Mouse (Mus musculus) cerebellum, adult 8-10 months (tissue): ENCODE data around the gene Spag17.
A peak's percentile ranks its signal among the peaks of the same experiment; 100 is the strongest.
"Not testable (repeated sequence)": the region's sequence is repeated elsewhere in the genome, so short reads cannot be mapped to it uniquely, and the experiment has no call there.

Experiments used
- DNase-seq: peaks from one replicate; pipeline ENCODE4 v3.0.0; 2022

Spag17 gene

DNA sequence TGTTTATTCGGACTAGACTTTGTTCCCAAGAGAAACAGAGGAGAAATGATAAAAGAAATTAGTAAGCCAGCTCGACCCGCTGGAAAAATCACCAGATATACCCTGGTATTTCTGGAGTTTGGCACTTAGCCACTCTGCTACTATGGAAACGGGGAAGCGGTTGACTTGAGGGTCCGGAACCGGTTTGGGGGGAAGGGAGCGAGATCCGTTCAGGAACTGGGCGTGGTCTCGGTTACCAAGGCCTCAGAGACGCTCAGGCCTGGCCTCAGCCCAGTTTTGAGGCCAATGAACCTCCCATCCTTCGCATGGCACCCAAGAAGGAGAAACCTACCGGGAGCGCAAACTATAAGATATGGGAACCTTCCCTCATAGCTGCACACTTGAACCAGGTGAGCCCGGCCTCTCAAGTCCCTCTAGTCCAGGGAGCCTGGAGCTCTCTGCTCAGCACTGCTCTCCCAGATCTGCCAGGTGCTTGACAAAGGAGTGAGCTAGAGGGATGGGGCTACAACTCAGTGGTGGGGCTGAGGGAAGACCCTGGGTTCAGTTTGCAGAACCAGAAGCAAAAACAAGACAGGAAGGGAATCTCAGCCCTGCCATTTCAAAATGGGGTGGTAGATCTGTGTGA lies at the start of gene Spag17:
Gene Spag17, plus strand, starts transcription at position 220 of the 625 bp plus-strand sequence.
- DNase-seq: no peak

DNA sequence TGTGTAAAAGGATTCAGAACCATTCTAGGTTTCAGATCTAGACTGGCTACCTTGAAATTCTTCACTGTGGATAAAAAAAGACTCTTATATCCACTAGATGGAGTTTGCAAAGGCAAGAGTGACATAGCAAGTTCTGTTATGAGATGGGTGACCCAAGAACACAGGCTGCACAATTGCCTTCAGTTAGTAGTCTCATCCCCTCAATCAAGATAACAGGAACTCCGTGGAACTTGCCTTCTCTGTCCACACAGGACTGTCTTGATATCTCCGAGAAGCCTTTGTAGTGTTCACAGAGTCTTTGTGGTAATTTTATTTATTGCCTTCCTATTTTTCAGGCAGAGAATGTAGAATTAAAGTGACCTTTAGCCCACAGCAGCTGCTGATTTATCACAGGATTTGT lies 42.9 kb upstream of the Spag17 start:
- DNase-seq: no peak

GRCm38 (mm10) chr3:99842808-99843207 lies 42.4 kb upstream of the Spag17 start:
- DNase-seq: no peak

DNA sequence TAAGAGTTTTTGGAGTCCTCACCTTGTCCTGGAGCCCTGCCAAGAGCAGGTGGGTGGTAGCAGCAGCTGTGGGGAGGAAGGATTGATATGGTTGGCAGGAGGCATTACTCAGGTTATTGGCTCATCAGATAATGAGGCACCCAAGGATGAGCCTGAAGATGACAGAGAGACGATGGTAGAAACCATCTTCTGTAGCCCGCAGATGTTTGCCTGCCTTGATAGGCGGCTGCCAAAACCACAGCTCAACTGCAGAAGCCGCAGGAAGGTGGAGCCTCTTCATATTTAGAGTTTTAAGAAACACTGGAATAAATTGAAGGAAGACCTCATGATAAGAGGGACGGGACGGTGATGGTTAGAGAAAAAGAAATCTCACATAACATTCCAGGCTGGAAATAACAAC lies 42.0 kb upstream of the Spag17 start:
- DNase-seq: no peak

- no peak for DNase-seq
Measured at GRCm38 (mm10) chr3:99850926-99851325, 34.3 kb upstream of the Spag17 start.

GRCm38 (mm10) chr3:99854595-99854994 lies 30.6 kb upstream of the Spag17 start:
- DNase-seq: no peak

- no peak for DNase-seq
Measured at GRCm38 (mm10) chr3:99858922-99859321, 26.3 kb upstream of the Spag17 start.

DNA sequence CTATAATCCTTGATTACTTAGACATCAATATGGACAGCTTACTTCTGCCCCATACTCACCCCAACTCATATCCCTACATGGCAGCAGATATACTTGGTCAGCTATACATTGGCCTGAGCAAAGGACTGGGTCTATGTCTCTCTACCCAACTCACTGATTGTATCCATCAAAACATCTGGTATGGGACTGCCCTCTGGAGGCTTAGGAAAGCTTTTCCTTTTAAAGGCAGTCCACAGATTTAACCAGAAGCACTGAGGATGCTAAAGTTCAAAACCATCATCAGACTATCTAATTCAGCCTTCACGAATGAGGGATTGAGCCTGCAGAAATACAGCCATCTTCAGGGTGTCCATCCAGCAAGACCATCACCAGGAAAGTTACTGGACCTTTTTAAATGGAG lies 20.5 kb upstream of the Spag17 start:
- no peak for DNase-seq

DNA sequence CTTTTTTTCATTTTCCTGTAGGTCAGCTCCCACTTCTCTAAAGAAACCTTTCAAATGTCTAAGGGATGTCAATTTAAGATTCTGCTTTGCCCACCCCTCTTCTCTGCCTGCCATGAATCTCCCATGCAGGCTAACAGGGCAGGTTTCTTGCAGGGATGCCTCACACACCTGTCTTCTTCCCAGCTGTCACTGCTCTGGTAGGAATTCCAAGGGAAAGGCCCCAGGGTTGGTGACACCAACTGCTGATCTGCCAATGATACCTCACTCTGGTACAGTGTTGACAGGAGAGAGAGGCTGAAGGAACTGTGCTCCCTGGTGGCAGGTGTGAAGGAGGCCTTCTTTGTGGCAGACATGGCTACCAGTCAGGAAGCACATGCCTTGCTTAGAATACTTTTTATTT lies 10.1 kb upstream of the Spag17 start:
- DNase-seq: no peak

DNA sequence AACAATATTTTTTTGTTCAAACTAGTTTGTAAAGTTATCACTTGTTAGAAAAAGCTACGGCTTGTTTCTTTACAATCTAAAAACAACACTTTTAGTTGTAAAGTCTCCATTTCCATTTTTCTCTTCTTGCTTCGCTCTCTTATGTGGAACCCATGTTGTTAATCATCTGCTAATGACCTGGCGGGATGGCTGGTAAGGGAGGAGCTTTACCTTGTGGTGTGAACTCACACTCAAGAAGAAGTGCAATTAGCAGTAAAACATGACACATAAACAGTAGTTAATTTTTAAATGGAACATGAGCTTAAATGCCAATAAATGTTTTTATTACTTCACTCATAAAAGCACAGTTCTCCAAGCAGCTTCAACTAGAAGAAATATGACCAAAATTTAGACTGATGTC lies 3.7 kb upstream of the Spag17 start:
- no peak for DNase-seq

- no peak for DNase-seq
Measured at GRCm38 (mm10) chr3:99883988-99884564, 1.1 kb upstream of the Spag17 start.

- DNase-seq: not testable (repeated sequence)
Measured at GRCm38 (mm10) chr3:99894741-99895140, 9.5 kb downstream of the Spag17 start.

DNA sequence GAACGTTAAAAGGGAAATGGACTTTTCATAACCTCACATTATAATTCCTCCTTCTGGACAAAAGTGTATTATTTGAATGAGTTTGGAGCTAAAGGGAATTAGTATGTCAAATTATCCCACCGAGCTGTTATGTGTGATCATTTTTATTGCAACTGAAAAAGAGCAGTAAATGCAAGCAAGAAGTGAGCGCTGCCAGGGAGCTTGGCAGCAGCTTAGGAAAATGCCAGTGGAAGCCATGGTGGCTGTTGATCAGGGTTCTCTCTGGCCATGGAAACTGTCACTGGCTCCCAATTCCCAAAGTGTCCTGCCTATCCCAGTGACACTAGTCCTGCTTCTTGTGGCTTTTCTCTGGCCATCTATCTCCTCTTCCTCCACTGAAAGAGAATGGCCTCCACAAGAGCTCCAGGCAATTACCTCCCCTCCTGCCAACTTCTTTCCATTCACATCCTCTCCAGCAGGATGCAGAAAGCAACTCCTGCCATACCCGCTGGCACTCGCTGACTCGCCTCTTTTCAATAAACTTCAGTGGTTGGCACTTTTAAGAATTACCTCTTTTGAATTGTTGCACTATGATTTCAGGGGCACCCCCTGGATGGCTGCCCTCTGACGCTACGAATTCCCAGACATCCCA lies 28.7 kb downstream of the Spag17 start:
- DNase-seq: no peak

DNA sequence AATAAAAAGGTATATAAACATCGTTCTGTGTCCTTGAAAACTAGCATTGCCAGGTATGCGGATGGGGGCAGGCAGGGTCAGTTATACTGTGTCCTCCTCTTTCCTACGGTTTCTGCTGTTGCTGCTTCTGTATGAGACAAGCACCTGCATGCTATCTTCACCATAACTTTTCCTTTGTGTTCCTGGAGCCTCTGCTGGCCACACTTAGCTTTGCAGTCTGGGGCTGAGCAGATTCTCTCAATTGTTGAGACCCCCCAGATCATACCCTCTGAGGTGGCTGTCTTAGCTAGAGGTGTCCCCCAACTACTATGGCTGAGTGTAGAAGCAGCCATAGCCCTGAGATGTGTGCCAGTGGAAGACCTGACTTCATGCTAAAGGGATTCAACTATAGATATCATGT lies 37.7 kb downstream of the Spag17 start:
- DNase-seq: no peak

GRCm38 (mm10) chr3:99930920-99931620 lies 45.9 kb downstream of the Spag17 start:
- DNase-seq: no peak

DNA sequence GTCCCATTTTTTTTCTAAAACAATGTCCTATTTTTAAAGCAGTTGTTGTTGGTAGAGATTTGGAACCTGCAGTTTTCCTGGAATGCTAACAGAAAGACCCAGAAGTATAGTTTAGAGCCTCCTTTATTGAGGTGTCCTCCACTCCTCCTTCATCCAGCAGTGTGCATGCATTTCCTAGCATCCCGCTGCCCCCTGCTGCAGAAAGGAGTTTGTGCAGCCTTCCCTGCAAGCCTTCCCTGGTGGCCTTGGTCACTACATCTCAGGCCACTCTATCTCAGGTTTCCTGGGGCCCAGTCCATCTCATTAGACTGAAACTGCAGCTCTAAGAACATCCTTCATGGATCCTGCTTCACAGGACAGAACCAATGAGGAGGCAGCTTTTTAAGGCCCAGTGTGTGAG lies 51.0 kb downstream of the Spag17 start:
- DNase-seq: no peak

DNA sequence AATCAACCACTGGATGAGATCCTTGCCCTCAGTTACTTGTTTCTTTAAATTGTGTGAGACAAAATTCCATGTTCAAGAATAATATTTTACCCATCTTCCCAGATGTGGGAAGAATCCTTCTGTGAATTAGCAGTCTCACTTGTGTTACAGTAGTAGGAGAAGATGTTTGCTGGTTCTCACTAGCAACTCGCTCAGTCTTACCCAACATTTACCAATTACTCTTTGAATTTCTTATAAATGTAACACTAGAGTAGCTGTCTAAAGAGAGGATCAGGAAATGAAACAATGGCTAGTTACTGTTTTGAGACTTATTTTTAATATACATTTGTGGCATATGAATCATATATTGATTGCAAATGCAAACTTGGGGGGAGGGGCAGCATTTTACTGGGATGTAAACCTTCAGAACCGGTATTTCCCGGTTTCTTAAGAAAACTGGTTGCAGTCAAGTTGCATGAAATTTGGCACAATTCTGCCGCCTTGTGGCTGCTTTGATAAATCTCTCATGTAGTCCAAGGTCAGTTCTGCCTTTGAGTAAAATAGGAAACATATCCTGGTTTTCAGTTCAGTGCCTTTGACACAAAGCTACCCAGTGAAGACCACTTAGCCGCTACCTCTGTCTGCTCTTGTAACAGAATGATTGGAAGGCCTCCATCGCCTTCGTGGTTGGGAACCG lies 53.5 kb downstream of the Spag17 start:
- DNase-seq: peak; percentile 46

- no peak for DNase-seq
Measured at GRCm38 (mm10) chr3:99945171-99945570, 60.0 kb downstream of the Spag17 start.

DNA sequence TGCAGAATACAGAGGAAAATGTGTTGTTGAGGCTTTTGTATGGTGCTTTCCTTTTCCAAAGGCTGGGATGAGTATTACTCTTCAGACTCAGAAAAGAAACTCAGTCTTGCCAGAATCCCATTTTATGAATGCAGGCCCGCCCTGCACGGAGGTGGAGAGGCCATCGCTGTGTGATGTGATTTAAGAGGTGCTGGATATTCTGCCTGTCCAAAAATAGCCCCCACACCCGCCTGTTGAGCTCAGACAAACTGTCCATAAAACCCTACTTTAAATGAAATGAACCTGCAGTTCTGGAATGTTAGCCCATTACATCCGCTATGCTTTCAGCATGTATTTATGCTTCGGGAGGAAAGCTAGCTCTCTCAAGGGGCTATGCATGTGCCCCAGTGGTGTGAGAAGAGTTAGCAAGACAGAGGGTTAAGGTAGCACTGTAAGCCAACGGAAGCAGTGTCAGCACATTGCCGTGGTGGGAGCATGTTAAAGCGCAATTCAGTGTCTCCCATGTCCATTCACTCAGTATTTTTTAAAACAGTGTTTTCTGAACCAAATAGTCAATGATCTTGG lies 68.9 kb downstream of the Spag17 start:
- no peak for DNase-seq

DNA sequence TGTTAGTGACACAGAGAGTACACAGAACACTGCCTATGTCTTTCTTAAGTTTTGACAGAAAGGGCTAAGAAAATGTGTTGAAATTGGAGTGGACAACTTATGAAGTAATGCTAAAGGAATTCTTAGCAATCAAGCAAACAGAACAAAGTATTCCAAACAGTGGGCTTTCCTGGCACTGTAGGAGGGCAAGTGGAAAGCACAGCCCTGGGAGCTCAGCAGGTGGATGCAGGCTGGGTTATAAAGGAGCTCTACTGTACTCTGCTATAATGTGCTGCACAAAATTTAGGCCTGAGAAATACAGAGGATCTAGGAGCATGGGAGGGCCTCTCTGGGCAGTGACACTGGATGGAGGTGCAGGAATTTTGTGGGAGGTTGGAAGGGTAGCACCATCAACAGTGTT lies 71.3 kb downstream of the Spag17 start:
- DNase-seq: no peak

GRCm38 (mm10) chr3:99959805-99960485 lies 74.7 kb downstream of the Spag17 start:
- no peak for DNase-seq

GRCm38 (mm10) chr3:99964345-99964744 lies 79.1 kb downstream of the Spag17 start:
- DNase-seq: no peak
